Mouse (Mus musculus) hindbrain, embryonic 15.5 days (tissue): ENCODE measurements around the gene Shisal2a. TPM values are rescaled to one million over a fixed set of nuclear protein-coding genes. Genes with fewer than 3 reads are reported as not detected.
A peak's percentile ranks its signal among the peaks of the same experiment; 100 is the strongest.

Experiments used
- ATAC-seq: fragments of 200-750 bp; cut with Nextera tagmentation; 2 replicates; pipeline ENCODE4 v1.8.0; 2017; ENCODE audit warnings: low read depth, moderate number of reproducible peaks, moderate TSS enrichment; ENCODE audit not compliant: low FRiP score
- H3K27ac ChIP-seq: fragments of 300-500 bp; sonication (generic); replicated peaks from 2 replicates; pipeline ENCODE4 v1.5.1; 2015; ENCODE audit warnings: mild to moderate bottlenecking, inconsistent platforms
- H3K27me3 ChIP-seq: fragments of 300-500 bp; sonication (generic); 2 replicates; pipeline ENCODE4 v1.6.1; 2015; ENCODE audit warnings: control low read depth, inconsistent platforms
- H3K36me3 ChIP-seq: fragments of 300-500 bp; sonication (generic); 2 replicates; pipeline ENCODE4 v1.6.1; 2015; ENCODE audit warnings: control low read depth, inconsistent platforms
- H3K4me1 ChIP-seq: fragments of 300-500 bp; sonication (generic); replicated peaks from 2 replicates; pipeline ENCODE4 v1.6.1; 2015; ENCODE audit warnings: control low read depth, inconsistent platforms
- H3K4me2 ChIP-seq: fragments of 300-500 bp; sonication (generic); 2 replicates; pipeline ENCODE4 v1.6.1; 2015; ENCODE audit warnings: moderate library complexity, mild to moderate bottlenecking, inconsistent platforms
- H3K4me3 ChIP-seq: fragments of 300-500 bp; sonication (generic); 2 replicates; pipeline ENCODE4 v1.5.1; 2015; ENCODE audit warnings: mild to moderate bottlenecking, inconsistent platforms
- H3K9ac ChIP-seq: fragments of 300-500 bp; sonication (generic); 2 replicates; pipeline ENCODE4 v1.6.1; 2015; ENCODE audit warnings: inconsistent platforms
- H3K9me3 ChIP-seq: fragments of 300-500 bp; sonication (generic); 2 replicates; pipeline ENCODE4 v1.6.1; 2016; ENCODE audit warnings: control low read depth, inconsistent platforms
- WGBS: fragments of 180-500 bp; shearing (Covaris S2); methylation state at CpG from one replicate; pipeline ENCODE4 v1.1.7; 2015; 5-methylcytosine and 5-hydroxymethylcytosine counted together
- polyA plus RNA-seq: library from polyadenylated mRNA; unstranded; fragments of >200 nt; fragmentation: Nextera tagmentation; extraction: Ambion mirVana; gene quantifications from 2 replicates; pipeline ENCODE4 v1.2.1, GENCODE M21; 2015

Shisal2a gene
- polyA plus RNA-seq, 1 experiment from 2014 or later: 4.7 TPM

DNA sequence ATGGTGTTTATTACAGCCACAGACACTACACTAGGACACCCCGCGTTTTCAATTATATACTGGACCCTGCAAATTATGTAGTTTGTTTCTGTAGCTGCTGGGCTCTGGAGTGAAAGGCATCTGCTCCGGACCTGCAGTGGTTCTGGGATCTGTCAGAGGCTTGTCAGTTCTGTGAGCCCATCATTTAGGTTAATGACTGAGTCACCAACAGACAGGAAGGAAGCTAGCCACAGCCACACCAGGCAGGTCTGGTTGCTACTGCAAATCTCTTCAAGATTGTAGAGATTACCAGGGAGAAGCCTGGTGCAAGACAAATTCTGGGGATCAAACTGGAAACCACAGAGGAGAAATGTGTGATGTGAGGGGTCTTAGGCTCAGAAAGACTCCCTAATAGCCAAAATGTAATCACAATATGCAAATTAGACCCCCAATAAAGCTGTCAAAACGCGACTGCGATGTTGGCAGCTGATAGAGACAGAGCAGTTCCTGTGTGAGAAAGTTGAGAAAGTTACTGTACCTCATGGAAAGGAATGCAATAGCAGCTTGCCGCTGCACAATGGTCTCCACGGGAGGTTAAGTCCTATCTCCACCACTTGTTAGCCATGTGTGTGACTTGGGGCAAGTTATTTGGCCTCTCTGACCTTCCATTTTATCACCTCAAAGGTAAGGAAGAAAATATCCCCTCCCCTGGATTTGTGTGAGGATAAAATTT lies 33.2 kb downstream of the Shisal2a start:
- H3K4me3 ChIP-seq: no peak overlapping the region
- no peaks in the 10 kb centered on the region for H3K9me3 ChIP-seq
- H3K4me2 ChIP-seq: no peak overlapping the region
- ATAC-seq: no peak
- peaks cover 9% of the 10 kb centered on the region for H3K4me1 ChIP-seq
- no peaks in the 10 kb centered on the region for H3K36me3 ChIP-seq
- H3K27ac ChIP-seq: no peak overlapping the region
- WGBS: 42% methylated on average over 8 of the region's 8 CpGs
- no peaks in the 10 kb centered on the region for H3K27me3 ChIP-seq
- no peak overlapping the region for H3K9ac ChIP-seq

DNA sequence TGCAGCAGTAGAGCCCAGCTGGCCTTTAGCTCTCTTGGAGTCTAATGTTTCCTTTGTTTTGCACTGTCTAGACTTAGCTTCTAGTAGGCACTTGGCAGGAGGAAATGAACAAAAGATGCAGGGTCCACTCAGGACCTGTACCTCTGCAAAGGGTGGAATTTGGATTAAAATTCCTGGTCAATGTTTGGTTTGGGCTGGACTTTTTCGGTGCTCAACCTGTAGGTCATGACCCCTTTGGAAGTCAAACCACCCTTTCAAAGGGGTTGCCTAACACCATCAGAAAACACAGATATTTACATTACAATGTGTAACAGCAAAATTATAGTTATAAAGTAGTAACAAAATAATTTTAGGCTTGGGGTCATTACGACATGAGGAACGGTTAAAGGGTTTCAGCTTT lies 34.1 kb downstream of the Shisal2a start:
- Histone ChIP-seq H3K36me3 (no peaks in the 10 kb centered on the region), H3K4me3 (no peak overlapping the region), H3K4me2 (no peak overlapping the region), H3K27ac (no peak overlapping the region), H3K9me3 (no peaks in the 10 kb centered on the region), H3K9ac (no peak overlapping the region), H3K4me1 (peaks cover 9% of the 10 kb centered on the region), H3K27me3 (no peaks in the 10 kb centered on the region)
- no peak for ATAC-seq
- 87% methylated on average over 3 of the region's 3 CpGs for WGBS

DNA sequence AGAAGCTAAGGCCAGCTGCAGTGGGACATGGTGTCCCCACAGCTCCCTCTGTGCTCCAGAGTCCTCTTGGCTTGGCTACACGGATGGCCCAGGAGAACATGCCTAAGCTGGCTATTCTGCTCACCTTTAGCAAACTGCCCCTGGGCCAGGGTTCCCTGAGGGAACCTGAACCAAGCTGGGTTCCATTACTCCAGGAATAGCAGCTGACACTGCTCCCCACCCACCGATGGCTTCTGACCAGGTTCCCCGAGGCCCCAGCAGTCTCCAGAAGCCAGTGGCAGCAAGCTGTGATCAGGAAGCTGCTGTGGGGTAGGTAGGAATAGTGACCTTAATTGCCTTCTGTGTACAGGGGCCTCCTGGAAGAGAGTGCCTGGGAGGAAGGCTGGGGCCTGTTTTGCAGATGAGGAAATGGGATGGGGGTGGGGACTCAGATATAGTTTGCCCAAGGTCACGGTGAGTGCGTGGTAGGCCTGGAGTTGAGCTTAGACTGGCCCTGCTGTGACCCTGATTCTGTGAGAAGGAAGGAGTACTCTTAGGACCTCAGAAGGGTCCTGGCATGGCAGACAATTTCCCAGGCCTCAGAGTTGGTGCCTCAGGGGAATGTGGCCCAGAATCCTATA lies 34.8 kb downstream of the Shisal2a start:
- ATAC-seq: no peak
- WGBS: 69% methylated on average over 5 of the region's 5 CpGs
- no peaks in the 10 kb centered on the region for H3K27me3 ChIP-seq
- H3K4me1 ChIP-seq: peaks cover 9% of the 10 kb centered on the region
- no peak overlapping the region for H3K9ac ChIP-seq
- no peak overlapping the region for H3K4me3 ChIP-seq
- no peak overlapping the region for H3K4me2 ChIP-seq
- no peaks in the 10 kb centered on the region for H3K9me3 ChIP-seq
- H3K27ac ChIP-seq: no peak overlapping the region
- no peaks in the 10 kb centered on the region for H3K36me3 ChIP-seq

DNA sequence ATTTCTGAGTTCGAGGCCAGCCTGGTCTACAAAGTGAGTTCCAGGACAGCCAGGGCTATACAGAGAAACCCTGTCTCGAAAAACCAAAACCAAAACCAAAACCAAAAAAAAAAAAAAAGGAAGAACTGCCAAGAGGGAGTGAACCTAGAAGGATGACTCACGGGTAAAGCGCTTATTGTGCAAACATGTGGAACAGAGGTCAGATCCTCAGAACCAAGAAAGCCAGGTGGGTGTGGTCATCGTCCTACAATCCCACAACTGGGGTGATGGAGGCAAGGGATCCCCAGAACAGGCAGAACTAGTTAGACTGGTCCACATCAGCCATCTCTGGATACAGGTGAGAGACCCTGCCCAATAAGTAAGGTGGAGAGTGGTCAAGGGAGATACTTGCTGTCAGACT lies 36.0 kb downstream of the Shisal2a start:
- H3K4me3 ChIP-seq: no peak overlapping the region
- WGBS: 95% methylated on average over 4 of the region's 5 CpGs
- no peak overlapping the region for H3K4me2 ChIP-seq
- no peaks in the 10 kb centered on the region for H3K9me3 ChIP-seq
- no peak overlapping the region for H3K9ac ChIP-seq
- ATAC-seq: no peak
- H3K4me1 ChIP-seq: peaks cover 9% of the 10 kb centered on the region
- H3K27me3 ChIP-seq: no peaks in the 10 kb centered on the region
- H3K36me3 ChIP-seq: no peaks in the 10 kb centered on the region
- H3K27ac ChIP-seq: no peak overlapping the region

DNA sequence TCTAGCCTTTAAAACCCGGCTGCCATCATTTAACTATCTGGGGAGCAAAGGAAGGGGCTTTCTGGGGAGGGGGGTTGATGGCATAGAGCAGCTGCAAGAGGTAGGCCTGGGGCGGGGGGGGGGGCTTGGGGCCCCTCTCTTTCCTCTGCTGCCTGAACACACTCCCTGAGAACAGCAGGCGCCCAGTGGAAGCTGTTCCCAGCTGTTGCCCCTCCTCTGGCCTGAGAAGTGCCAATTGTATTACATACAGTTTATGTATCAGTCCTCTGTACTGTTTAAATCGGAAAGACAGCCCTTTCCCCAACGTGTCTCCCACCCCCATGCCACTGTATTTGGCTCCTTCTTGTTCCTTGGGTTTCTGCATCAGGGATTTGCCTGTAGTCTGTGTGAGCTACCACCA lies 37.3 kb downstream of the Shisal2a start:
- no peak for ATAC-seq
- WGBS: 29% methylated on average over 5 of the region's 5 CpGs

DNA sequence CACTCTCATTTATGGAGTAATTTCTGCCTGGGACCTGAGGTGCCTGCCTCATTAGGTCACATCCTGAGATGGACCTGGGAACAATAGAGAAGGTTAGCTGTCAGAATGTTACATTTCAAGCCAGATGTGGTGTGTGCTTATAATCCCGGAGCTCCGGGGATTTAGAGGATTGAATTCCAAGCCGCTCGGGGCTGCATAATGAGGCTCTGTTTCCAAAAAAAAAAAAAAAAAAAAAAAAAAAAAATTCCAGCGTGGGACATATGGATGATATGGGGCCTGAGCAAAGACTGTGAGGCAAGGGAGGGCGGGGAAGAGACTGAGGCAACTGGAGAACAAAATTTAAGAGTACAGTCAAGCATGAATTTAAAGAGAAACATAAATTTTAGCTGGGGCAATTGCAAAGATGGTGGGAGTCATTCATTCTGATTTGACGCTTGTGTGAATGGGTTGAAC lies 38.5 kb downstream of the Shisal2a start:
- Histone ChIP-seq H3K4me3 (no peak overlapping the region), H3K27me3 (no peaks in the 10 kb centered on the region), H3K9ac (no peak overlapping the region), H3K4me1 (no peaks in the 10 kb centered on the region), H3K9me3 (no peaks in the 10 kb centered on the region), H3K36me3 (0 out of 2 replicates have a peak, but pooled peaks cover 5% of the 10 kb centered on the region), H3K4me2 (no peak overlapping the region), H3K27ac (no peak overlapping the region)
- no peak for ATAC-seq
- 16% methylated on average over 7 of the region's 7 CpGs for WGBS

More for the DNA sequence above, 37.3 kb downstream of the Shisal2a start:
- Histone ChIP-seq H3K4me3 (no peak overlapping the region), H3K27me3 (no peaks in the 10 kb centered on the region), H3K4me1 (peaks cover 4% of the 10 kb centered on the region), H3K27ac (no peak overlapping the region), H3K4me2 (no peak overlapping the region), H3K9me3 (no peaks in the 10 kb centered on the region), H3K36me3 (no peaks in the 10 kb centered on the region), H3K9ac (no peak overlapping the region)

DNA sequence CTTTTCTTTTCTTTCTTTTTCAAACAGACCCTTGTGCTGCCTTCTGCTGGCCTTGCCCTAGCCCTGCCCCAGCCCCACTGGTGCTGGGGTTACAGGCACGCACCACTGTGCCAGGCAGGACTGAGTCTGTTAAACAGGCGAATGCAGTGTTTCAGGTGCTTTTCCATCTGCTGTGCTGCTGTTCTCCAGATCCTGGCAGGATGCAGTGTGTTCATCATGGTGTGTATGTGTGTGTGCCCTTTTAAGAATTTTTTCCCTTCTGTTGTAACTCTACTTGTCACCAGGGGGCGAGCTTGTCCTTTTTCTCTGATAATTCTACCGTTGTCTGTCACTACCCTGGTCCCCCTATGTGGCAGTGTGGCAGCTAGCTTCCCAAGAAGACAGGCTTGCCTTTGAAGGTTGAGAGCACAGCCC lies 43.9 kb downstream of the Shisal2a start:
- Histone ChIP-seq H3K4me1 (0 out of 2 replicates have a peak, but pooled peaks cover 3% of the 10 kb centered on the region), H3K27me3 (no peaks in the 10 kb centered on the region), H3K9ac (no peak overlapping the region), H3K9me3 (no peaks in the 10 kb centered on the region), H3K27ac (peak overlapping the region; percentile 34; the same call in 1 of the 2 replicates), H3K4me3 (no peak overlapping the region), H3K36me3 (peaks cover 24% of the 10 kb centered on the region), H3K4me2 (no peak overlapping the region)
- ATAC-seq: peak; percentile 83
- WGBS: 14% methylated on average over 4 of the region's 4 CpGs

DNA sequence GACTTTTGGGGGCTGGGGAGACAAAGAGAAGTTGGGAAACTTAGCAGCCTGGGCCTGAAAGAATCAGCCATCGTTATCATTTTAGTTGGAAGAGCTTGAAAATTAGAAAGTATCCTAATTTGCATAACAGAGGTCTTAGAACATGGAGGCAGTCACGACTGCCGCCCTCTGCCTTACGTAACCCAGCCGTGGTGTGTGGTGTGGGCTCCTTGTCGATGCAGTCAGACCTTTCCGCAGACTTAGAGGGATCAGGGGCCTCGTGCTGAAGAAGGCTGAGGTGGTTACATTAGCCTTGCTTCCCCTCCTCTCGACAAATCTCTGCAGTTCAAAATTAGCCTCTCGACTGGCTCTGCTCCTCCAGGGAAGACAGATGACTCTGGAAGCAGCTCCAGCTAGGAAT lies 44.3 kb downstream of the Shisal2a start:
- no peak for ATAC-seq

DNA sequence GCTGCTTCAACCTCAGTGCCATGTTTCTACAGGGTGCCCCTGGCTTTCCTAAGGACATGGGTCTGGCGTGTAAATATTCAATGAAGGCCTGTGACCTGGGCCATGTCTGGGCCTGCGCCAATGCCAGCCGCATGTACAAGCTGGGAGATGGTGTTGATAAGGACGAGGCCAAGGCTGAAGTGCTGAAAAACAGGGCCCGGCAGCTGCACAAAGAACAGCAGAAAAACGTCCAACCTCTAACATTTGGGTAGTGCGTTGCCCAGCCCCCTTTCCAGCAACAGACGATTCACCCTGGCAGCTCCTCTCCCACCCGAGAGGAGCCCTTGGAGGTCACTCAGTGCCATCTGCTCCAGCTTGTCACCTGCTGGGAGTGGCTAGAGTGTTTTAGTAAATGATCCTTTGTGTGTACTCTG lies 44.8 kb downstream of the Shisal2a start:
- H3K27ac ChIP-seq: 0 out of 2 replicates have a peak overlapping the region, but pooled peaks have one; percentile 34
- H3K36me3 ChIP-seq: peaks cover 24% of the 10 kb centered on the region
- no peak for ATAC-seq
- no peaks in the 10 kb centered on the region for H3K27me3 ChIP-seq
- no peak overlapping the region for H3K4me2 ChIP-seq
- no peak overlapping the region for H3K9ac ChIP-seq
- 53% methylated on average over 9 of the region's 9 CpGs for WGBS
- H3K4me3 ChIP-seq: no peak overlapping the region
- H3K9me3 ChIP-seq: no peaks in the 10 kb centered on the region
- H3K4me1 ChIP-seq: 0 out of 2 replicates have a peak, but pooled peaks cover 3% of the 10 kb centered on the region

More for the DNA sequence above, 44.3 kb downstream of the Shisal2a start:
- Histone ChIP-seq H3K4me1 (0 out of 2 replicates have a peak, but pooled peaks cover 3% of the 10 kb centered on the region), H3K27ac (peak overlapping the region; percentile 34; the same call in 1 of the 2 replicates), H3K9me3 (no peaks in the 10 kb centered on the region), H3K9ac (no peak overlapping the region), H3K36me3 (peaks cover 24% of the 10 kb centered on the region), H3K4me3 (no peak overlapping the region), H3K4me2 (no peak overlapping the region), H3K27me3 (no peaks in the 10 kb centered on the region)
- 59% methylated on average over 10 of the region's 10 CpGs for WGBS

DNA sequence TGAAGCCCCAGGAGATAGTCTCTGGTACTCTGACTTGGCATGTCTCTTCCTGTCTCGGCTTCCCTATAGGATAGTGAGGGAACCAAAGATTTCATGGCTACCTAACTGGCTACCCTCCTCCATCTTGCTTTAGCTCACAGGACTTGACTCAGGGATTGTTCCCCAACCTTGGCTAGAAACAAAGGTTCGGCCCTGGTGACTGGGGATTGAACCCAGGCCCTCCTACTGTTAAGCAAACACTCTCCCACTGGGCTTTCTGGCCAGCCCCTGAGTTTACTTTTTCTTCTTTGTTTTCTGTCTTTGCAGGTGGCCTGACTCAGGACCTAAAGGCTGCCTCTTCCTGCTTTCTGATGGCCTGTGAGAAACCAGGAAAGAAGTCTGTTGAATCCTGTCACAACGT lies 45.3 kb downstream of the Shisal2a start:
- peaks cover 26% of the 10 kb centered on the region for H3K36me3 ChIP-seq
- H3K4me2 ChIP-seq: no peak overlapping the region
- no peaks in the 10 kb centered on the region for H3K27me3 ChIP-seq
- no peak overlapping the region for H3K9ac ChIP-seq
- H3K4me1 ChIP-seq: 0 out of 2 replicates have a peak, but pooled peaks cover 3% of the 10 kb centered on the region
- no peak for ATAC-seq
- WGBS: 18% methylated on average over 3 of the region's 3 CpGs
- H3K9me3 ChIP-seq: no peaks in the 10 kb centered on the region
- H3K27ac ChIP-seq: 0 out of 2 replicates have a peak overlapping the region, but pooled peaks have one; percentile 30
- H3K4me3 ChIP-seq: no peak overlapping the region

DNA sequence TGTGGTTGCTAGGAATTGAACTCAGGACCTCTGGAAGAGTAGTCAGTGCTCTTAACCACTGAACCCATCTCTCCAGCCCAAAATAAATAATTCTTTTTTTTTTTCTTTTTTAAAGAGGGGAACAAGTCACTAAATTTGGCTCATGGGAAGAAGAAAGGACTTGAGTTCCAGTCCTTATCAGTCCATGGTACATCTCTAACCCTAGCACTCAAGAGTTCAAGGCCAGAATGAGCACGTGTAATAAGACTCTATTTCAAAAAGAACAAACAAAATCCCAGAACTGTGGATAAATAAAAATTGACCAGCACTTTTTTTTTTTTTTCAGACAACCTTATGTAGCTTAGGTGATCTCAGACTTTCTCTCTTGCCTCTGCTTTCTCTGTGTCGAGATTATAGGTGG lies 46.4 kb downstream of the Shisal2a start:
- no peaks in the 10 kb centered on the region for H3K9me3 ChIP-seq
- H3K9ac ChIP-seq: no peak overlapping the region
- H3K4me2 ChIP-seq: no peak overlapping the region
- WGBS: 91% methylated on average over 2 of the region's 2 CpGs
- H3K4me3 ChIP-seq: no peak overlapping the region
- H3K27ac ChIP-seq: no peak overlapping the region
- 0 out of 2 replicates have a peak, but pooled peaks cover 3% of the 10 kb centered on the region for H3K4me1 ChIP-seq
- peaks cover 31% of the 10 kb centered on the region for H3K36me3 ChIP-seq
- no peaks in the 10 kb centered on the region for H3K27me3 ChIP-seq
- ATAC-seq: no peak

DNA sequence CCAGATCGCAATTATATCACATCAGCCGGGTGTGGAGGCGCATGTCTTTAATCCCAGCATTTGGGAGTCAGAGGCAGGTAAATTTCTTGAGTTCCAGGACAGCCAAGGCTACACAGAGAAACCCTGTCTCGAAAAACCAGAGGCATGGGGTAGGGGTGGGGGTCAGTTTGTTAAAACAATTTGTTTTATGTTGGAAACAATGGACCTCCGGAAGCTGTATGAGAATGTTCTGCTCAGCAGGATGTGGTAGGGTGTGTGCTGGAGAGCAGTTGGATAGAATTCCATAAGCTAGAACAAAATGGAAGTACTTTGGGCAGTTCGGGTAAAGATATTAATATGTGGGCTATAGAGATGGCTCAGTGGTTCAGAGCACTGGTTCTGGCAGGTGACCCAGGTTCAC lies 47.7 kb downstream of the Shisal2a start:
- WGBS: 86% methylated on average over 6 of the region's 6 CpGs
- peaks cover 31% of the 10 kb centered on the region for H3K36me3 ChIP-seq
- no peak for ATAC-seq

More for the DNA sequence above, 47.7 kb downstream of the Shisal2a start:
- Histone ChIP-seq H3K27me3 (no peaks in the 10 kb centered on the region), H3K4me3 (no peak overlapping the region), H3K9me3 (no peaks in the 10 kb centered on the region), H3K9ac (no peak overlapping the region), H3K27ac (no peak overlapping the region), H3K4me2 (no peak overlapping the region), H3K4me1 (0 out of 2 replicates have a peak, but pooled peaks cover 3% of the 10 kb centered on the region)
